Mouse (Mus musculus): ENCODE data around the gene Abca14.

The Abca14 gene

GRCm38 (mm10) chr7:120203789-120204188 lies at the start of gene Abca14:
TSS of gene Abca14 (plus strand) at chr7:120203961.
- DNase-seq (ENCODE audit: low spot score): no peak

GRCm38 (mm10) chr7:120156841-120157409 lies 46.8 kb upstream of the Abca14 start:
- no peak for DNase-seq (ENCODE audit: low spot score)

GRCm38 (mm10) chr7:120157575-120158061 lies 46.1 kb upstream of the Abca14 start:
- no peak for DNase-seq (ENCODE audit: low spot score)

GRCm38 (mm10) chr7:120158121-120158613 lies 45.6 kb upstream of the Abca14 start:
- DNase-seq (ENCODE audit: low spot score): no peak

- no peak for DNase-seq (ENCODE audit: low spot score)
Observed at GRCm38 (mm10) chr7:120163581-120164251, 40.0 kb upstream of the Abca14 start.

- DNase-seq (ENCODE audit: low spot score): no peak
Observed at GRCm38 (mm10) chr7:120172188-120172700, 31.5 kb upstream of the Abca14 start.

- DNase-seq (ENCODE audit: low spot score): no peak
Observed at GRCm38 (mm10) chr7:120173603-120174244, 30.0 kb upstream of the Abca14 start, which contains the start of gene Anks4b. TSS of gene Anks4b (plus strand) at chr7:120173858.

GRCm38 (mm10) chr7:120174723-120175504 lies 28.8 kb upstream of the Abca14 start:
- no peak for DNase-seq (ENCODE audit: low spot score)

- DNase-seq (ENCODE audit: low spot score): no peak
Observed at GRCm38 (mm10) chr7:120177611-120178010, 26.1 kb upstream of the Abca14 start.

- DNase-seq (ENCODE audit: low spot score): no peak
Observed at GRCm38 (mm10) chr7:120178935-120179334, 24.8 kb upstream of the Abca14 start.

GRCm38 (mm10) chr7:120180547-120180946 lies 23.2 kb upstream of the Abca14 start:
- DNase-seq (ENCODE audit: low spot score): no peak

GRCm38 (mm10) chr7:120181401-120182230 lies 22.1 kb upstream of the Abca14 start:
- DNase-seq (ENCODE audit: low spot score): no peak

- DNase-seq (ENCODE audit: low spot score): no peak
Observed at GRCm38 (mm10) chr7:120182891-120183290, 20.9 kb upstream of the Abca14 start.

GRCm38 (mm10) chr7:120188946-120189345 lies 14.8 kb upstream of the Abca14 start:
- no peak for DNase-seq (ENCODE audit: low spot score)

- DNase-seq (ENCODE audit: low spot score): no peak
Observed at GRCm38 (mm10) chr7:120189369-120190149, 14.2 kb upstream of the Abca14 start.

- DNase-seq (ENCODE audit: low spot score): no peak
Observed at GRCm38 (mm10) chr7:120190150-120190665, 13.6 kb upstream of the Abca14 start.

GRCm38 (mm10) chr7:120192207-120192606 lies 11.6 kb upstream of the Abca14 start:
- DNase-seq (ENCODE audit: low spot score): no peak

- no peak for DNase-seq (ENCODE audit: low spot score)
Observed at GRCm38 (mm10) chr7:120192816-120193215, 10.9 kb upstream of the Abca14 start.

GRCm38 (mm10) chr7:120195207-120195606 lies 8.6 kb upstream of the Abca14 start:
- DNase-seq (ENCODE audit: low spot score): no peak

- no peak for DNase-seq (ENCODE audit: low spot score)
Observed at GRCm38 (mm10) chr7:120201231-120201744, 2.5 kb upstream of the Abca14 start.

Data from c-Kit-positive CD71-positive TER-119-positive erythroid progenitor cells, embryonic 14.5 days (primary cell).